Mouse (Mus musculus): ENCODE measurements at regions not wholly inside any gene's neighbourhood (a gene's known extent, or its start where the extent isn't known, plus 50 kb on each side); places are given as distances from the start of the nearest gene placed in this dataset.

GRCm38 (mm10) chr8:34222187-34222586, 110.7 kb upstream of the Gm10131 start:
- no peak for TF ChIP-seq POLR2A (IDR thresholded peaks at IDR 0.05; ENCODE audit: control insufficient read depth in 1 of 2, insufficient read depth in 1 of 2, low read depth in 1 of 2, low read length in 2 of 2, poor library complexity in 1 of 2)
- TF ChIP-seq CTCF (IDR thresholded peaks at IDR 0.05 in 2 of 3, conservative IDR thresholded peaks at IDR 0.05 in 1 of 3; ENCODE audit: control insufficient read depth in 1 of 3, insufficient read depth in 1 of 3, low read depth in 2 of 3, low read length in 3 of 3, poor library complexity in 1 of 3, severe bottlenecking in 1 of 3) = no peak
- TF ChIP-seq EP300 (IDR thresholded peaks at IDR 0.05; ENCODE audit: low read depth in 1 of 2, low read length in 2 of 2) = no peak
- no peak for TF ChIP-seq BHLHE40 (IDR thresholded peaks at IDR 0.05; ENCODE audit: borderline replicate concordance, low read depth, low read length)
- TF ChIP-seq MXI1 (IDR thresholded peaks at IDR 0.05; ENCODE audit: low read depth, low read length) = no peak

Measured in MEL (cell line).